Comparison of ENCODE assay signal across 9 mouse cellular contexts in genomic region chr19:9938824-9939303, GRCm38 (mm10). TPM values are rescaled to one million over a fixed set of nuclear protein-coding genes. Genes with fewer than 3 reads are reported as not detected.
DNase-seq lines count a peak whose midpoint lies in the region; TF ChIP-seq lines count a peak whose summit lies in the region.
"Had no signal": no experiment of that assay in that cellular context is flagged by ENCODE, and none has a peak within 500 bp of the region (broad histone marks: within the 10 kb centered on the region; RNA-seq: fewer than 3 reads in every experiment).

No protein-coding gene starts in this region.

- no peak for TF ChIP-seq POLR2A in heart, adult 2 months (IDR thresholded peaks at IDR 0.05; ENCODE audit: insufficient read depth, low read depth, low read length)

- WGBS in heart, adult 2 months: 40% methylated on average over 13 of the region's 13 CpGs

- peaks cover 19% of the 10 kb centered on the region for H3K4me1 ChIP-seq in heart, adult 2 months (ENCODE audit: control insufficient read depth, insufficient read depth, low read length)
- H3K4me1 ChIP-seq: neural tube, embryonic 12.5 days had no signal

- no peak for TF ChIP-seq EP300 in heart, adult 2 months (IDR thresholded peaks at IDR 0.05; ENCODE audit: insufficient read depth, low read depth, low read length)

- no peak overlapping the region for H3K9ac ChIP-seq in heart, adult 2 months (ENCODE audit: low read depth, low read length)
- H3K9ac ChIP-seq: neural tube, embryonic 12.5 days had no signal

- no peaks in the 10 kb centered on the region for H3K79me2 ChIP-seq in heart, adult 2 months (replicated peaks; ENCODE audit: control insufficient read depth, insufficient read depth, low read length)

- peak overlapping the region; percentile 16; the same call in 1 of the 2 replicates for H3K4me3 ChIP-seq in heart, adult 2 months
- H3K4me3 ChIP-seq: neural tube, embryonic 12.5 days had no signal

- H3K27me3 ChIP-seq in heart, adult 2 months (ENCODE audit: control insufficient read depth, insufficient read depth, low read length): no peaks in the 10 kb centered on the region
- H3K27me3 ChIP-seq: neural tube, embryonic 12.5 days had no signal

- no peaks in the 10 kb centered on the region for H3K36me3 ChIP-seq in heart, adult 2 months (ENCODE audit: control insufficient read depth, insufficient read depth, low read length)
- H3K36me3 ChIP-seq: neural tube, embryonic 12.5 days had no signal

- peak overlapping the region; percentile 40 for H3K27ac ChIP-seq in heart, adult 2 months
- H3K27ac ChIP-seq: neural tube, embryonic 12.5 days had no signal

- TF ChIP-seq CTCF in heart, adult 2 months (IDR thresholded peaks at IDR 0.05): no peak

- peak; percentile 62 for DNase-seq in urinary bladder, postnatal 14 days (ENCODE audit: low spot score)
- no peak for DNase-seq in urinary bladder, postnatal 25 days (ENCODE audit: low spot score)
- peak; percentile 58 to 73 for DNase-seq in heart, adult 2 months
- DNase-seq in lung, postnatal 14 days: peak; percentile 43
- DNase-seq in thymus, postnatal 0 days (ENCODE audit: low spot score): peak; percentile 68
- DNase-seq in embryo, embryonic 10 days (ENCODE audit: low spot score): no peak
- DNase-seq in layer of hippocampus, adult 9-10 months (ENCODE audit: low spot score): no peak
- no peak for DNase-seq in left cerebral cortex, adult 11 months (ENCODE audit: low spot score)

- intact Hi-C loops in heart, adult 2 months (cut with DNase I): no loop called here

RNA-seq across cellular contexts. Expression of gene Incenp, which starts 39.5 kb away (rescaled TPM):
- 1 to 10 TPM; 2.6 to 5.5 TPM for total RNA-seq in heart, adult 2 months (2021)
- polyA plus RNA-seq in heart, adult 2 months (2012; rRNA removed): 2.9 and 4.5 TPM in 2 replicates
- 102 and 134 TPM in 2 replicates for polyA plus RNA-seq in thymus, postnatal 0 days (2015; fragmentation: Nextera tagmentation; extraction: Ambion mirVana)

RNA-seq across cellular contexts. Expression of gene Fth1, which starts 41.5 kb away (rescaled TPM):
- total RNA-seq in heart, adult 2 months (2021): 1,000 to 10,000 TPM; 2,956 to 3,430 TPM
- polyA plus RNA-seq in heart, adult 2 months (2012; rRNA removed): 2,611 and 2,797 TPM in 2 replicates
- 2,555 and 2,649 TPM in 2 replicates for polyA plus RNA-seq in thymus, postnatal 0 days (2015; fragmentation: Nextera tagmentation; extraction: Ambion mirVana)

Comparison
In these comparisons a context has a peak if more than half of its experiments do, and no peak if none do; other contexts are left out.
1. DNase-seq: peak in urinary bladder, postnatal 14 days (single experiment), heart, adult 2 months (2 of 2), lung, postnatal 14 days (single experiment) and thymus, postnatal 0 days (single experiment); none in urinary bladder, postnatal 25 days (single experiment), embryo, embryonic 10 days (single experiment), layer of hippocampus, adult 9-10 months (single experiment) and left cerebral cortex, adult 11 months (single experiment).
2. RNA of gene Incenp, which starts 39.5 kb away (polyA plus RNA-seq): 102 to 134 TPM in thymus, postnatal 0 days; 2.9 to 4.5 TPM in heart, adult 2 months; every median in the first group is over 10 times any median in the second.